24 mouse cellular contexts compared by ENCODE assay signal in genomic region chr8:26903289-26903688, GRCm38 (mm10).
DNase-seq lines count a peak whose midpoint lies in the region; ATAC-seq and TF ChIP-seq lines count a peak whose summit lies in the region.
"Had no signal": no experiment of that assay in that cellular context is flagged by ENCODE, and none has a peak within 500 bp of the region (broad histone marks: within the 10 kb centered on the region; RNA-seq: fewer than 3 reads in every experiment).

No protein-coding gene starts in this region.

- H3K27ac ChIP-seq in heart, embryonic 13.5 days (replicated peaks) = peak overlapping the region; percentile 24; the same call in 1 of the 2 replicates
- no peak overlapping the region for H3K27ac ChIP-seq in lung, embryonic 16.5 days (ENCODE audit: low read length)
- 0 out of 2 replicates have a peak overlapping the region, but pooled peaks have one; percentile 10 for H3K27ac ChIP-seq in stomach, embryonic 14.5 days (ENCODE audit: low read length)
- no peak overlapping the region for H3K27ac ChIP-seq in stomach, postnatal 0 days (replicated peaks)
- H3K27ac ChIP-seq: embryonic facial prominence, embryonic 10.5 days; embryonic facial prominence, embryonic 12.5 days; forebrain, embryonic 13.5 days; forebrain, embryonic 15.5 days had no signal

- no peak for TF ChIP-seq POLR2A in lung, adult 2 months (IDR thresholded peaks at IDR 0.05; ENCODE audit: borderline replicate concordance, extremely low read depth, low read depth, low read length)

- H3K27me3 ChIP-seq in heart, embryonic 13.5 days (replicated peaks) = 0 out of 2 replicates have a peak, but pooled peaks cover 8% of the 10 kb centered on the region
- no peaks in the 10 kb centered on the region; the same call in 1 of the 2 replicates for H3K27me3 ChIP-seq in lung, embryonic 16.5 days (ENCODE audit: control insufficient read depth, insufficient read depth, low read depth, low read length)
- no peaks in the 10 kb centered on the region for H3K27me3 ChIP-seq in stomach, embryonic 14.5 days (ENCODE audit: control insufficient read depth, insufficient read depth, low read length)
- H3K27me3 ChIP-seq in stomach, postnatal 0 days (ENCODE audit: control insufficient read depth, insufficient read depth, low read length) = no peaks in the 10 kb centered on the region
- H3K27me3 ChIP-seq: CH12.LX; embryonic facial prominence, embryonic 12.5 days; forebrain, embryonic 13.5 days; forebrain, embryonic 15.5 days; Patski had no signal

- no peak for ATAC-seq in heart, embryonic 13.5 days (ENCODE audit: extremely low read depth, insufficient number of reproducible peaks, low FRiP score, low TSS enrichment)
- ATAC-seq in lung, embryonic 16.5 days (ENCODE audit: low read depth) = 0 out of 2 replicates have a peak, but pooled peaks have one; percentile 51
- no peak for ATAC-seq in stomach, embryonic 14.5 days (ENCODE audit: insufficient number of reproducible peaks, insufficient read depth, low FRiP score, low read depth)
- no peak for ATAC-seq in stomach, postnatal 0 days (ENCODE audit: low FRiP score, low TSS enrichment)
- ATAC-seq: activated CD4-positive, CD25-positive, alpha-beta regulatory T cell, adult 4 months; CD4-positive, CD25-positive, alpha-beta regulatory T cell, adult 4 months; forebrain, embryonic 13.5 days; forebrain, embryonic 15.5 days; Patski had no signal

- no peaks in the 10 kb centered on the region for H3K36me3 ChIP-seq in heart, embryonic 13.5 days
- H3K36me3 ChIP-seq in lung, embryonic 16.5 days (ENCODE audit: control insufficient read depth, insufficient read depth, low read length) = no peaks in the 10 kb centered on the region
- H3K36me3 ChIP-seq in stomach, embryonic 14.5 days (ENCODE audit: control insufficient read depth, insufficient read depth, low read length) = no peaks in the 10 kb centered on the region
- no peaks in the 10 kb centered on the region for H3K36me3 ChIP-seq in stomach, postnatal 0 days (ENCODE audit: control insufficient read depth, insufficient read depth, low read length)
- H3K36me3 ChIP-seq: embryonic facial prominence, embryonic 10.5 days; embryonic facial prominence, embryonic 12.5 days; forebrain, embryonic 15.5 days; G1E had no signal

- DNase-seq in heart, adult 11 months = no peak
- DNase-seq in lung, adult 2 months = no peak
- no peak for DNase-seq in stomach, postnatal 0 days (ENCODE audit: low spot score)
- DNase-seq: adrenal gland, adult 8-10 months; adrenal gland, postnatal 14 days; adrenal gland, postnatal 36 days; B cell, adult 2 months; cerebellum, adult 11-12 months; cerebellum, adult 2 months; cerebellum, adult 9-10 months; cerebellum, postnatal 10 days; cerebellum, postnatal 25 days had no signal

- H3K4me2 ChIP-seq in heart, embryonic 13.5 days = no peak overlapping the region
- H3K4me2 ChIP-seq in lung, embryonic 16.5 days (ENCODE audit: low read depth, low read length) = no peak overlapping the region
- no peak overlapping the region for H3K4me2 ChIP-seq in stomach, embryonic 14.5 days (replicated peaks; ENCODE audit: low read depth, low read length)
- no peak overlapping the region for H3K4me2 ChIP-seq in stomach, postnatal 0 days (replicated peaks; ENCODE audit: low read depth)
- H3K4me2 ChIP-seq: embryonic facial prominence, embryonic 12.5 days; forebrain, embryonic 13.5 days; forebrain, embryonic 15.5 days had no signal

- no peak overlapping the region for H3K9ac ChIP-seq in heart, embryonic 13.5 days
- no peak overlapping the region for H3K9ac ChIP-seq in lung, embryonic 16.5 days (ENCODE audit: low read length)
- no peak overlapping the region for H3K9ac ChIP-seq in stomach, embryonic 14.5 days (replicated peaks; ENCODE audit: low read depth, low read length)
- no peak overlapping the region for H3K9ac ChIP-seq in stomach, postnatal 0 days (ENCODE audit: low read length)
- H3K9ac ChIP-seq: embryonic facial prominence, embryonic 12.5 days; forebrain, embryonic 13.5 days; forebrain, embryonic 15.5 days had no signal

- no peaks in the 10 kb centered on the region for H3K9me3 ChIP-seq in heart, embryonic 13.5 days
- no peaks in the 10 kb centered on the region for H3K9me3 ChIP-seq in lung, embryonic 16.5 days (ENCODE audit: control insufficient read depth, low read length)
- H3K9me3 ChIP-seq in stomach, embryonic 14.5 days (ENCODE audit: control insufficient read depth, low read depth, low read length) = no peaks in the 10 kb centered on the region
- no peaks in the 10 kb centered on the region for H3K9me3 ChIP-seq in stomach, postnatal 0 days (ENCODE audit: control insufficient read depth, low read length)
- H3K9me3 ChIP-seq: embryonic facial prominence, embryonic 10.5 days; embryonic facial prominence, embryonic 12.5 days; forebrain, embryonic 13.5 days; forebrain, embryonic 15.5 days; G1E had no signal

- H3K4me3 ChIP-seq in heart, embryonic 13.5 days = no peak overlapping the region
- no peak overlapping the region for H3K4me3 ChIP-seq in lung, embryonic 16.5 days (ENCODE audit: low read length)
- H3K4me3 ChIP-seq in lung, adult 2 months (replicated peaks; ENCODE audit: extremely low read depth, low read depth, low read length) = no peak overlapping the region
- no peak overlapping the region for H3K4me3 ChIP-seq in stomach, embryonic 14.5 days (ENCODE audit: low read depth, low read length)
- no peak overlapping the region for H3K4me3 ChIP-seq in stomach, postnatal 0 days (ENCODE audit: low read depth, low read length)
- H3K4me3 ChIP-seq: embryonic facial prominence, embryonic 10.5 days; embryonic facial prominence, embryonic 12.5 days; forebrain, embryonic 13.5 days; forebrain, embryonic 15.5 days had no signal

- TF ChIP-seq EP300 in stomach, postnatal 0 days (optimal IDR thresholded peaks at IDR 0.05) = no peak

- TF ChIP-seq CTCF in lung, adult 2 months (IDR thresholded peaks at IDR 0.05; ENCODE audit: insufficient read depth, low read length) = no peak
- TF ChIP-seq CTCF in stomach, postnatal 0 days (IDR thresholded peaks at IDR 0.05; ENCODE audit: low read depth) = no peak

- H3K4me1 ChIP-seq in heart, embryonic 13.5 days = peaks cover 14% of the 10 kb centered on the region
- H3K4me1 ChIP-seq in lung, embryonic 16.5 days (replicated peaks; ENCODE audit: control insufficient read depth, insufficient read depth, low read length) = peaks cover 13% of the 10 kb centered on the region
- no peaks in the 10 kb centered on the region; the same call in 1 of the 2 replicates for H3K4me1 ChIP-seq in lung, adult 2 months (ENCODE audit: control insufficient read depth, insufficient read depth, low read length)
- H3K4me1 ChIP-seq in stomach, embryonic 14.5 days (ENCODE audit: control insufficient read depth, insufficient read depth, low read length) = peaks cover 3% of the 10 kb centered on the region; the same call in 1 of the 2 replicates
- no peaks in the 10 kb centered on the region for H3K4me1 ChIP-seq in stomach, postnatal 0 days (replicated peaks; ENCODE audit: control insufficient read depth, insufficient read depth)
- H3K4me1 ChIP-seq: forebrain, embryonic 13.5 days; forebrain, embryonic 15.5 days had no signal

- WGBS in heart, embryonic 13.5 days = 58% methylated on average over 5 of the region's 5 CpGs
- 28% methylated on average over 5 of the region's 5 CpGs for WGBS in lung, embryonic 16.5 days
- WGBS in lung, adult 2 months = 45% methylated on average over 5 of the region's 5 CpGs
- 50% methylated on average over 5 of the region's 5 CpGs for WGBS in stomach, embryonic 14.5 days
- 57% methylated on average over 5 of the region's 5 CpGs for WGBS in stomach, postnatal 0 days

Comparison
In these comparisons a context has a peak if more than half of its experiments do, and no peak if none do; other contexts are left out.
1. H3K27ac ChIP-seq: peak in heart, embryonic 13.5 days (single experiment) and stomach, embryonic 14.5 days (single experiment); none in lung, embryonic 16.5 days (single experiment) and stomach, postnatal 0 days (single experiment).